8 mouse cellular contexts compared by ENCODE assay signal in the genomic region with DNA sequence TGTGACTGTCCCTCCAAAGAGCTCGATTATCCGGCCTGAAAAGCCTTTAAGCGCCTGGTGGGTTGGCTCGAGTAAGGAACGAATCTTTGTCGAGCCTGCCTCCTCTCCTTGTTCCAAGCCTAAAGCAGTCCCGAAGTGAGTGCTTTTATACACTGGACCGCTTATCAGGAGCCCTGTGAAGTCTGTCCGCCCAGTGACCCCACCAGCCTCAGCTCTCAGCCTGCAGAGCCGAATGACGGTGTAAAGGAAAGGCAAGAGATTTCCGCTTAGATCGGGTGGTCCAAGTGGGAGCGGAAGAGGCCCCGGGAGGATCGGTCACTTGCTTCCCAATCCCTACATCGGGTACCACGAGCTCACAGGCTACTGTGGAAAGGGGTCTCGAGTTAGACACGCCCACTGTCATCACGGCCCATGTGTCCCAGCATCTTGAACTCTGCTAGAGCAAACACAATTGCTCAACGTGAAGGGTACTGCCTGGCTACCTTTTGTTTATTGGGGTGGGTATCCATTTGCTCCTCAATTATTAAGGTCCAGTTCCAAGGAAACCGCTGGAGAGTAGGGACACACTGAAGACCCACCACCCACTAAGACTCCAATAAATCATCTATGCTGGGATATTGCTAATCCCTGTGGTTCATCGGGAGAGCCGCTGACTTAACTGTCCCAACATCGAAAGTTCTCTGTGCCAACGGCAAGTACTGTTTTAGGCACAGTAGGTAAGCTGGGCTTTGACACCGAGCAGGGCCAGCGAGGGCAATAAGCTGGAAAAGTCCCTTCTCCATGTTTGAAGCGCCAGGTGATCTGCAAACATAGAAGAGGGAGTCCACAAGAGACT. TPM values are rescaled to one million over a fixed set of nuclear protein-coding genes. Genes with fewer than 3 reads are reported as not detected.
DNase-seq lines count a peak whose midpoint lies in the region; ATAC-seq and TF ChIP-seq lines count a peak whose summit lies in the region.

No protein-coding gene starts in this region.

- no peak for TF ChIP-seq EP300 in MEL (IDR thresholded peaks at IDR 0.05; ENCODE audit: low read depth in 1 of 2, low read length in 2 of 2)

- no peak for TF ChIP-seq RAD21 in MEL (IDR thresholded peaks at IDR 0.05; ENCODE audit: low read depth, low read length)

- no peaks in the 10 kb centered on the region for H3K27me3 ChIP-seq in MEL (ENCODE audit: control insufficient read depth in 1 of 2, insufficient read depth in 2 of 2, low read length in 2 of 2)
- H3K27me3 ChIP-seq in kidney, embryonic 16.5 days (ENCODE audit: insufficient read depth, low read length) = no peaks in the 10 kb centered on the region

- peak overlapping the region; percentile 83 for H3K9ac ChIP-seq in MEL (ENCODE audit: control insufficient read depth, low read depth, low read length, poor library complexity, severe bottlenecking)
- peak overlapping the region; percentile 98 for H3K9ac ChIP-seq in kidney, embryonic 16.5 days (replicated peaks; ENCODE audit: low read length)

- peak; percentile 68 for DNase-seq in cerebellum, adult 9-10 months
- no peak for DNase-seq in cerebellum, adult 8-10 months
- DNase-seq in MEL (ENCODE audit: low read depth, low spot score) = peak; percentile 76
- peak; percentile 23 for DNase-seq in forelimb bud, embryonic 11.5 days (ENCODE audit: low read depth, low spot score)
- peak; percentile 57 to 64 for DNase-seq in lung, postnatal 4 days
- DNase-seq in frontal cortex, postnatal 10 days (ENCODE audit: low spot score in 2 of 2) = no peak

- no peaks in the 10 kb centered on the region for H3K9me3 ChIP-seq in MEL (replicated peaks; ENCODE audit: insufficient read depth, low read length)
- H3K9me3 ChIP-seq in kidney, embryonic 16.5 days (ENCODE audit: low read length) = no peaks in the 10 kb centered on the region

- peaks cover 0 to 12% of the 10 kb centered on the region in 2 experiments; a peak in 2 of 4 replicates for H3K36me3 ChIP-seq in MEL (ENCODE audit: control insufficient read depth in 1 of 2, insufficient read depth in 2 of 2, low read length in 2 of 2)
- H3K36me3 ChIP-seq in kidney, embryonic 16.5 days (ENCODE audit: insufficient read depth, low read length) = peaks cover 9% of the 10 kb centered on the region; the same call in 1 of the 2 replicates

- H3K27ac ChIP-seq in MEL (ENCODE audit: control insufficient read depth, low read depth, low read length) = peak overlapping the region; percentile 66; the same call in 1 of the 2 replicates
- peak overlapping the region; percentile 99 for H3K27ac ChIP-seq in kidney, embryonic 16.5 days (ENCODE audit: low read length)

- no peak for TF ChIP-seq POLR2A in MEL (IDR thresholded peaks at IDR 0.05; ENCODE audit: control insufficient read depth in 1 of 2, insufficient read depth in 1 of 2, low read depth in 1 of 2, low read length in 2 of 2, poor library complexity in 1 of 2)

- ATAC-seq in kidney, embryonic 16.5 days (ENCODE audit: low FRiP score, low TSS enrichment) = no peak
- no peak for ATAC-seq in megakaryocyte-erythroid progenitor cell, adult 5-6 weeks (replicated peaks; ENCODE audit: low FRiP score, low TSS enrichment, poor library complexity, severe bottlenecking)

- no peak for TF ChIP-seq CTCF in MEL (IDR thresholded peaks at IDR 0.05 in 2 of 3, conservative IDR thresholded peaks at IDR 0.05 in 1 of 3; ENCODE audit: control insufficient read depth in 1 of 3, insufficient read depth in 1 of 3, low read depth in 2 of 3, low read length in 3 of 3, poor library complexity in 1 of 3, severe bottlenecking in 1 of 3)

- peaks cover 0 to 19% of the 10 kb centered on the region in 2 experiments; a peak in 3 of 4 replicates for H3K4me1 ChIP-seq in MEL (ENCODE audit: control insufficient read depth in 1 of 2, insufficient read depth in 2 of 2, low read length in 2 of 2)
- peaks cover 49% of the 10 kb centered on the region for H3K4me1 ChIP-seq in kidney, embryonic 16.5 days (ENCODE audit: insufficient read depth, low read length)

- WGBS in kidney, embryonic 16.5 days = 14% methylated on average over 30 of the region's 30 CpGs

- peak overlapping the region; percentile 98 for H3K4me2 ChIP-seq in kidney, embryonic 16.5 days (replicated peaks; ENCODE audit: low read depth, low read length)

- H3K79me2 ChIP-seq in MEL (ENCODE audit: control insufficient read depth, insufficient read depth, low read length, poor library complexity) = peaks cover 31% of the 10 kb centered on the region

- H3K4me3 ChIP-seq in MEL (ENCODE audit: control insufficient read depth in 1 of 2, insufficient read depth in 1 of 2, low read depth in 2 of 2, low read length in 2 of 2) = peak overlapping the region; percentile 56 to 94
- peak overlapping the region; percentile 88 for H3K4me3 ChIP-seq in kidney, embryonic 16.5 days (ENCODE audit: low read length)

TF ChIP-seq in MEL, 35 proteins besides CTCF, POLR2A, EP300 and RAD21:
- TF ChIP-seq TBP (IDR thresholded peaks at IDR 0.05; ENCODE audit: low read depth, low read length) (0 out of 2 replicates have a peak, but pooled peaks have one; percentile 2), ZNF384 (IDR thresholded peaks at IDR 0.05; ENCODE audit: low read depth, low read length) (no peak), KAT2A (conservative IDR thresholded peaks at IDR 0.05; ENCODE audit: low read depth, low read length) (no peak), TCF12 (IDR thresholded peaks at IDR 0.05; ENCODE audit: low read depth, low read length) (no peak), GABPA (IDR thresholded peaks at IDR 0.05; ENCODE audit: low read depth, low read length) (no peak), NRF1 (IDR thresholded peaks at IDR 0.05; ENCODE audit: insufficient read depth, low read depth, low read length, poor library complexity, severe bottlenecking) (no peak), SIN3A (IDR thresholded peaks at IDR 0.05; ENCODE audit: low read length) (peak; percentile 51; the same call in 1 of the 2 replicates), MYC (IDR thresholded peaks at IDR 0.05; ENCODE audit: low read depth, low read length) (0 out of 2 replicates have a peak, but pooled peaks have one; percentile 5), GATA1 (IDR thresholded peaks at IDR 0.05; ENCODE audit: low read depth, low read length) (0 out of 2 replicates have a peak, but pooled peaks have one; percentile 39)

RNA-seq across cellular contexts. Expression of a gene that starts 0.7 kb away (rescaled TPM):
- 12.3 and 20.0 TPM in 2 replicates for total RNA-seq in MEL (2012; rRNA removed)
- 10 to 100 TPM in 1 of 2 experiments, not detected in 1; 38.7 TPM for polyA plus RNA-seq in MEL (2012; ENCODE audit: insufficient read depth in 1 of 2, insufficient read length in 2 of 2, low read depth in 1 of 2, low replicate concordance in 2 of 2, missing spikeins in 1 of 2)
- 12.3 and 16.3 TPM in 2 replicates for polyA plus RNA-seq in kidney, embryonic 16.5 days (2015; fragmentation: Nextera tagmentation; extraction: Ambion mirVana)
- total RNA-seq in megakaryocyte-erythroid progenitor cell, adult 5-6 weeks (2014; fragmentation: Nextera tagmentation) = 6.8 and 19.0 TPM in 2 replicates
- total RNA-seq in megakaryocyte-erythroid progenitor cell, adult 5-6 weeks (2017) = 0.23 and 0.28 TPM in 2 replicates

RNA-seq across cellular contexts. Expression of a gene that starts 2.2 kb away (rescaled TPM):
- 914 and 1,101 TPM in 2 replicates for total RNA-seq in MEL (2012; rRNA removed)
- polyA plus RNA-seq in MEL (2012; ENCODE audit: insufficient read depth in 1 of 2, insufficient read length in 2 of 2, low read depth in 1 of 2, low replicate concordance in 2 of 2, missing spikeins in 1 of 2) = 100 to 1,000 TPM in 1 of 2 experiments, not detected in 1; 648 TPM
- polyA plus RNA-seq in kidney, embryonic 16.5 days (2015; fragmentation: Nextera tagmentation; extraction: Ambion mirVana) = 478 and 503 TPM in 2 replicates
- 226 and 360 TPM in 2 replicates for total RNA-seq in megakaryocyte-erythroid progenitor cell, adult 5-6 weeks (2014; fragmentation: Nextera tagmentation)
- 171 and 175 TPM in 2 replicates for total RNA-seq in megakaryocyte-erythroid progenitor cell, adult 5-6 weeks (2017)

RNA-seq across cellular contexts. Expression of a gene that starts 15.3 kb away (rescaled TPM):
- 1.5 and 1.7 TPM in 2 replicates for total RNA-seq in MEL (2012; rRNA removed)
- polyA plus RNA-seq in MEL (2012; ENCODE audit: insufficient read depth in 1 of 2, insufficient read length in 2 of 2, low read depth in 1 of 2, low replicate concordance in 2 of 2, missing spikeins in 1 of 2) = 1 to 10 TPM in 1 of 2 experiments, not detected in 1; 6.1 TPM
- polyA plus RNA-seq in kidney, embryonic 16.5 days (2015; fragmentation: Nextera tagmentation; extraction: Ambion mirVana) = 47.3 and 53.1 TPM in 2 replicates
- 10.1 TPM in 1 of 2 replicates, not detected in the other for total RNA-seq in megakaryocyte-erythroid progenitor cell, adult 5-6 weeks (2014; fragmentation: Nextera tagmentation)
- total RNA-seq in megakaryocyte-erythroid progenitor cell, adult 5-6 weeks (2017) = 15.9 TPM in 1 of 2 replicates, not detected in the other

RNA-seq across cellular contexts. Expression of a gene that starts 37.7 kb away (rescaled TPM):
- total RNA-seq in MEL (2012; rRNA removed) = 15.1 and 17.2 TPM in 2 replicates
- 10 to 100 TPM in 1 of 2 experiments, not detected in 1; 17.6 TPM for polyA plus RNA-seq in MEL (2012; ENCODE audit: insufficient read depth in 1 of 2, insufficient read length in 2 of 2, low read depth in 1 of 2, low replicate concordance in 2 of 2, missing spikeins in 1 of 2)
- 4.1 and 5.5 TPM in 2 replicates for polyA plus RNA-seq in kidney, embryonic 16.5 days (2015; fragmentation: Nextera tagmentation; extraction: Ambion mirVana)
- 5.4 and 6.1 TPM in 2 replicates for total RNA-seq in megakaryocyte-erythroid progenitor cell, adult 5-6 weeks (2014; fragmentation: Nextera tagmentation)
- total RNA-seq in megakaryocyte-erythroid progenitor cell, adult 5-6 weeks (2017) = 4.8 and 5.4 TPM in 2 replicates

RNA-seq across cellular contexts. Expression of a gene that starts 43.5 kb away (rescaled TPM):
- 34.7 and 40.2 TPM in 2 replicates for total RNA-seq in MEL (2012; rRNA removed)
- 10 to 100 TPM; 43.4 to 57.3 TPM for polyA plus RNA-seq in MEL (2012; ENCODE audit: insufficient read depth in 1 of 2, insufficient read length in 2 of 2, low read depth in 1 of 2, low replicate concordance in 2 of 2, missing spikeins in 1 of 2)
- 1.7 and 1.8 TPM in 2 replicates for polyA plus RNA-seq in kidney, embryonic 16.5 days (2015; fragmentation: Nextera tagmentation; extraction: Ambion mirVana)
- total RNA-seq in megakaryocyte-erythroid progenitor cell, adult 5-6 weeks (2014; fragmentation: Nextera tagmentation) = 26.4 and 28.6 TPM in 2 replicates
- total RNA-seq in megakaryocyte-erythroid progenitor cell, adult 5-6 weeks (2017) = 24.3 and 26.6 TPM in 2 replicates

Comparison
In these comparisons a context has a peak if more than half of its experiments do, and no peak if none do; other contexts are left out.
1. DNase-seq: peak in cerebellum, adult 9-10 months (single experiment), MEL (single experiment), forelimb bud, embryonic 11.5 days (single experiment) and lung, postnatal 4 days (2 of 2); none in cerebellum, adult 8-10 months (single experiment) and frontal cortex, postnatal 10 days (0 of 2).